Mouse (Mus musculus) Muller cell, postnatal 12 days (primary cell): ENCODE measurements at regions not wholly inside any gene's neighbourhood (a gene's known extent, or its start where the extent isn't known, plus 50 kb on each side); places are given as distances from the start of the nearest gene placed in this dataset.

Experiments used
- DNase-seq: peaks from one replicate; pipeline ENCODE4 v3.0.0-alpha.2; 2015; ENCODE audit errors: inconsistent ontology term

GRCm38 (mm10) chr8:115428528-115429290 lies 278.9 kb downstream of the Maf start:
- DNase-seq = no peak

GRCm38 (mm10) chr8:115428022-115428421 lies 279.6 kb downstream of the Maf start:
- no peak for DNase-seq

DNA sequence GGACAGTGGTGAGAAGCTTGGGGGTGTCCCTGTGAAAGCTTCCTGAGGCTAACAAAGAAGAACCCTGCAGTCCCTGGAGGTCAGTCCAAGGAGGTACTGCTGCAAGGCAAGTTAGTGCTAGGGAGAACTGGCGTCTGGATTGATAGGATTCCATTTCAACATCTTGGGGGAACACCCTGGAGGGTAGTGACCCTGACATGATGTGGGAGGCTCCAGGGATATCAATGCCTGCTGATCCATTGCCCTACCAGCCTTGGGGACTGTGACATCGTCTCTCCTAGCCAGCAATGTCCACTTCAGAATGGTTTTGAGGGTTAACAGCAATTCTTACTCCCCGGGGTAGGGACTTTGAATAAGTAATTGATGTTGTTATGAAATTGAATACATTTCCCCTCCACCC lies 280.1 kb downstream of the Maf start:
- no peak for DNase-seq

- DNase-seq = no peak
Measured at GRCm38 (mm10) chr8:115426543-115426942, 281.1 kb downstream of the Maf start.

- no peak for DNase-seq
Measured at GRCm38 (mm10) chr8:115425360-115425759, 282.2 kb downstream of the Maf start.

DNA sequence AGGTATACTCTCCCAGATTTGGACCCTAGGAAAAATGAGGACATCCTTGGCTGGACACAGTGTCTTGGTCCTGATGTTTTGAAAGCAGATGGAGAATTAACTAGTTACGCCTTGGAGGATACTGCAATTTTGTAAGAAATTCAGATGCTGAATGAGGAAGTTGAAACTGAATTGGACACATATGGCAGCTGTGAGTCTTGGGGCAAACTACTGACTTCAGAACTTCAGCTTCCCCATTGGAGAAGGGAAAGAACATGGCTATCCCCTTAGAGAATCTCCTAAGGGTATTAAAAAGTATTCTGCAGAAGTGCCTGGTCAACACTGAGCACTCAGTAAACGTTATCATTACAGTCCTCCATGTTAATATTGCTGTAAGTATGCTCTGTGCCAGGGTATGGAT lies 283.9 kb downstream of the Maf start:
- no peak for DNase-seq

DNA sequence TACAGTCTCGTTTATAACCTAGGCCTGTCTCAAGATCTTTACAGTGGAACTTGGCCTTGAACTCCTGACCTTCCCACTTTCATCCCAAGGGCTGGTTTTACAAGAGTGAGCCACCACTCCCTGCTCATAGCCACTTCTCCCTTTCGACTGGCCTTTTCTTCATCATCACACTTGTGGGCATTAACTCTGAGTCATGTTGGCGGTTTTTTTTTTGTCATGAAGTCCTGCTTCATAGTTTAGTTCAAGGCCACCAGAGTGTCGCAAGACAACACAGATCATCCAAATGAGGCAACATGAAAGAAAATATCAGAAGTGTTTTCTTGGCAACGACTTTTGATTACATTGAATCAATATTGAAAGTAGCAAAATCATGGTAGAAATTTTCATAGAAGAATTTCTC lies 284.5 kb downstream of the Maf start:
- DNase-seq = no peak

DNA sequence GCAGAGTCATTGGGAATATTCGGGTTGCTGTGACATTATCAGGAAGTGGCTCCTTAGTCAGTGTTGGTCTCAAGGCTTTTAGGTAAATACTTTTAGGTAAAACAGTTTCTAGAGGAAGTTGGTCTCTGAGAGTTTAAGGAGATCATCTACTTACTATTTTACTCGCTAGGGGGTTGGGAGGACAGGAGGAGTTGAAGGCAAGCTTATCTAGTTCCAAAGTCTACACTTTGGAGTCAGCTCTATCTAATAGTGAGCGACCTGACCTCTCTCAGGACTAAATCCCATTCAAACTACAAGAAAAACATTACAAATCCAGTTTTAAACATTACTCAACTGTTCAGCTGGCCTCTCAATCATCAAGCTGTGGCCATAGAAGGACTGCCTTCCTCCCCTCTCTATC lies 287.1 kb downstream of the Maf start:
- no peak for DNase-seq

DNA sequence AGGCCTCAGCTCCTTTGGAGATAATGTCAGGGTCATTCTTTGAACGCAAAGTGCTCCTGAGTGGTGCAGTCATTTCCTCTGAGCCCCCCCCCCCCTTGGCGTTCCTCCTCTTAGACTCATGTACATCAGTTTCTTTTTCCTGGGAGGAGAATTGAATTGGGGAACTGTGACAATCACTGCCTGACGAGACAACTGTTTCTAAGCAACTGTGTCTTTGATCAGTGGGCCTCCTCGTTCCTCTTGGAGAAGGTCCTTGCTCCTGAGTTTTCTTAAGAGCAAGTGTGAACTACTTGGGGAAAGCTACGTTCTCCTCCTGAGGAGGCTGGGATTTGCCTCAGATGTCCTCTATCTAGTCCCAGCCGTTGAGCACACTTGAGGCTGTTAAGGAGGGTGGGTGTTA lies 287.5 kb downstream of the Maf start:
- DNase-seq = no peak

DNA sequence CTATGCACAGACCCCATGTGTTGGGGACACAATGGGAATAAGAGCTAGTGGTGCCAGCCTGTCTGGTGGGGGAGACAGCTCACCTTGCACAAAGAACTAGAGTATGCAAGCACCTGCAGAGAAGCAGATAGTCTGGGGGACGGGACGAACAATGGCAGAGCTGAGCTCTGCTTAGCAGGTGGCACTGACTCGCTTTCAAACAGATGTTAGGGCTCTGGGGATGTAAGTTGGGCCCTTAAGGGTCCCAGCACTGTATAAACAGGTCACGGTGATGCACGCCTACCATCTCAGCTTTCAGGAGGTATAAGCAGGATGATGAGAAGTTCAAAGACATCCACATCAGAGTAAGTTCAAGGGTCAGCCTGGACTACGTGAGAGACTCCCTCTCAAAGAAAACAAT lies 289.5 kb downstream of the Maf start:
- DNase-seq = no peak

GRCm38 (mm10) chr8:115414061-115414473 lies 293.5 kb downstream of the Maf start:
- peak; percentile 89 for DNase-seq

DNA sequence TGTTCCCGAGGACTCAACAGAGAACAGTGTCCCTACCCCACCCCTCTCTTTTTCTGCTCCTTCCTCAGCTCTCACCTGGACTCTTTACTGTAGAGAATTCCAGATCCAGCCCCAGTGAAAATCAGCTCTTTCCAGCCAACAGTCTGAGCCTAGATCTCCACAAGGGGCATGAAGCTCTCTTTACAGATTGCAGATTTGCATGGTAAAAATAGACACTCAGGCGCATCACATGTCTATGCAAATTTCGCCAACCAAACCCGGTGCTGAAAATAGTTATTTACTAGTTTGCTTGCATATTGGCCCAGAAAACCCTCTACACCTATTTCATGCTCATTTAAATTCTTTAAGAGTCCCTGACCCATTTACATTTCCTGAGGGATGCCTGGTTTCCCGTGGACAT lies 295.8 kb downstream of the Maf start:
- no peak for DNase-seq

GRCm38 (mm10) chr8:115411061-115411460 lies 296.5 kb downstream of the Maf start:
- no peak for DNase-seq

- DNase-seq = no peak
Measured at GRCm38 (mm10) chr8:115410191-115410590, 297.4 kb downstream of the Maf start.

- DNase-seq = no peak
Measured at GRCm38 (mm10) chr8:115407535-115407934, 300.1 kb downstream of the Maf start.

DNA sequence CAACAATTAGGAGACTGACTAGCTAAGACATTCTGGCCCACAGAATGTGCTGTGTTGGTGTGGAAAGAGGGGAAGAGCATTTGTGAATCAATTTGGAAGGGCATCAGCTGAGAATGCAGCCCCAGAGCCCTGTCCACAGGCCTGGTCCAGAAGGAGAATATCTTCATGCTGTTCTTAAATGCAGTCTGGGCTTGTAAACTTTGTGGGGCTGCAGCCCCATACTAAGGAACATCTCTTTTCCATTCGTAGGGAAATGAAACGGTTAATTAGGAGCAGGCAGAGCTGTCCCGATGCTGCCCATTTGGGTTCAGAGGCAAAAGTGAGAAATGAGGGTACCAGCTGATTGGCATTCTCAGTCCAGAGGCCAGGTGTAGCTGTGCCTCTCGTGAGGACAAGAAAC lies 304.0 kb downstream of the Maf start:
- no peak for DNase-seq

DNA sequence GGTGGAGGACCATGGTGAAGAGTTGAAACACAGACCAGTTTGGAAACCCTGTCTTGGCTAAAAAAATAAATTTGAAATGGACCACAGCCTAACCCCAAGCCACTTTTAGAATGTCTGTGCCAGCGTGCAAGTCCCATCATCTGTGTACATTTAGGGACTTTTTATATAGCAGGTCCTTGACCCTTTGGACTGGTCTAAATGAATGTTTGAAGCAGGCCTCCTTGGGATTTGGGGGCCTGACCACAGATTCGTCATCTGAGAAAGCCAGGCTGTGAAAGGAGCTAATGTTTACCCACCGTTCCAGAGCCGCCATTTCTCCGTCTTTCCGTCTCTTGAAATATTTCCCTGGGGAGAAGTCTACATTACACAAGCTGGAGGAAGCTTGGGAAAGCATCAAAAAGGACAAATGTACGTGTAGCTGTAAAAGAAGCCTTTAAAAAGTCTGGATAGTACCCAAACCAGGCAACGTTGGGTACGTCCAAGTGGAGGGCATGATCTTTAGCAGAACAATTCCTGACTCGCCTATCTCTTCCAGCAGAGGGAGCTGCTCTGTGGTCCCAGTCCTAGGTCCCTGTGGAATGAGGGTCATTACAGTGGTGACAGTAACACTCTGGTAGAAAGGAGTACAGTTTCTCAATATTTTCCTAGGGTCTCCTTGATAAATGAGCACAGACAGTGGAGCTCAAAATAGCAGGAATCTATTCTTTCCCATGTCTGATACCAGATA lies 305.0 kb downstream of the Maf start:
- no peak for DNase-seq
